Mouse (Mus musculus) testis, postnatal 14 days (tissue): ENCODE data around the gene Tfap2a.

Source experiments
- DNase-seq: peaks from one replicate; pipeline ENCODE4 v3.0.0; 2021; ENCODE audit warnings: low spot score

The Tfap2a gene

GRCm38 (mm10) chr13:40711661-40712525 lies 26.3 kb downstream of the Tfap2a start:
- no peak for DNase-seq

GRCm38 (mm10) chr13:40710062-40710342 lies 28.2 kb downstream of the Tfap2a start:
- DNase-seq, result no peak

GRCm38 (mm10) chr13:40709321-40710061 lies 28.7 kb downstream of the Tfap2a start:
- no peak for DNase-seq

- no peak for DNase-seq
These were observed 29.3 kb downstream of the Tfap2a start for GRCm38 (mm10) chr13:40708913-40709312.

GRCm38 (mm10) chr13:40708271-40708670 lies 29.9 kb downstream of the Tfap2a start:
- no peak for DNase-seq

- no peak for DNase-seq
These were observed 30.5 kb downstream of the Tfap2a start for GRCm38 (mm10) chr13:40707646-40708045.

GRCm38 (mm10) chr13:40706612-40707011 lies 31.6 kb downstream of the Tfap2a start:
- DNase-seq, result no peak

- no peak for DNase-seq
These were observed 32.3 kb downstream of the Tfap2a start for GRCm38 (mm10) chr13:40705821-40706425.

- DNase-seq, result no peak
These were observed 33.2 kb downstream of the Tfap2a start for GRCm38 (mm10) chr13:40704864-40705455.

- no peak for DNase-seq
These were observed 34.1 kb downstream of the Tfap2a start for GRCm38 (mm10) chr13:40703982-40704501.

GRCm38 (mm10) chr13:40703123-40703797 lies 34.9 kb downstream of the Tfap2a start:
- no peak for DNase-seq

GRCm38 (mm10) chr13:40702361-40703122 lies 35.6 kb downstream of the Tfap2a start:
- DNase-seq, result no peak

GRCm38 (mm10) chr13:40701691-40702090 lies 36.5 kb downstream of the Tfap2a start:
- DNase-seq, result no peak

- no peak for DNase-seq
These were observed 52.4 kb downstream of the Tfap2a start for GRCm38 (mm10) chr13:40685790-40686189.

GRCm38 (mm10) chr13:40676730-40677129 lies 61.4 kb downstream of the Tfap2a start:
- no peak for DNase-seq
